Mouse (Mus musculus): ENCODE data around the gene Nipa1.

DNA sequence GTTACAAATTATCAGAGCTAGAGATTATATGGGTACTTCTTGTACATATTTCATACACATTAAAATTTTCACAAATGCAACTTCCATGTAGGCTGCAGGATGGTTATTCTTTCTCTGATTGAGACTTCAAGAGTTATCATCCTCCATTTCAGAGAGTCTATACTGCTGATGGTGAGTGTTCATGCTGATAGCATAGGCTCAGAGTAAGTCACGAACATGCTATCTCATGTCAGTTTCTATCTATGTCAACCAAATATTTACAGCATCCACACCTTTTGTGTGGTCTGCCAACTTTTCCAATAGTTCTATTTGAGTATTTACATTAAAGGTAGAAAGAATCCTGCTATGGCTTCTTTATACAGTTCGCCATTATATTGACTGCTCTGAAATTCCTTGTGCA lies 38.2 kb downstream of the Nipa1 start:
- TF ChIP-seq MAFK (IDR thresholded peaks at IDR 0.05; ENCODE audit: insufficient read depth, low read depth, low read length) (no peak), ZC3H11A (IDR thresholded peaks at IDR 0.05; ENCODE audit: borderline replicate concordance, low read depth, low read length) (no peak), CHD2 (IDR thresholded peaks at IDR 0.05; ENCODE audit: low read depth, low read length) (no peak), HCFC1 (IDR thresholded peaks at IDR 0.05; ENCODE audit: borderline replicate concordance, insufficient read depth, low read length) (no peak)
